Mouse (Mus musculus) spleen, adult 2 months (tissue): Measurements from ENCODE around the gene Ly6g5c.

Source experiments
- CTCF ChIP-seq: fragments of 200-500 bp; IDR thresholded peaks from 2 replicates; pipeline ENCODE4 v1.5.1; 2011; ENCODE audit warnings: mild to moderate bottlenecking, inconsistent platforms; ENCODE audit not compliant: insufficient read depth, insufficient read length, insufficient replicate concordance; ENCODE audit errors: extremely low read depth
- POLR2A ChIP-seq: fragments of 200-500 bp; IDR thresholded peaks from 2 replicates; pipeline ENCODE4 v1.6.1; 2011; ENCODE audit warnings: low read depth, low read length, inconsistent platforms

DNA sequence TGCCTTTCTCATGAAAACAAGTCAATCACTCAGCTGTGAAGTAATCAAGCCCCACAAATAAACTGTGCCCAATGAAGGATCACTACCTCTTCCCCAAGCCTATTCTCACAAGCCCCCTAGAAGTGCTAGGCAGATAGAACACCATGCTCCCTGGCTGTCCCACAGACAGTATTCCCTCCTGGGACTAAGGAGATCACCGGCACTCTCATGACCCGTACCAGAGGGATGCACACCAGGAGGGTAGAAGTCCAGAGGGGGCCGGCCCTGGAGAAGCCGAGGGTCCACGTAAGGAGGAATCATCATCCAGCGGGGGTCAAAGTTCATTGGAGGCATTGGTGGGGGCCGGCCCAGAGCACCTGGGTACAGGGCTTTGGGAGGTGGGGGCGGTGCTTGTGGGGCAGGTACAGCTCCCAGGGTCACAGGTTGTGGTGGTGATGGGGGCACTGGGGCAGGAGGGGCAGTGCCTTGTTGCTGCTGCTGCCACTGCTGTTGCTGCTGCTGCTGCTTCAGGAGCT lies 49.6 kb downstream of the Ly6g5c start:
- TF ChIP-seq POLR2A (no peak), CTCF (no peak)
